Mouse (Mus musculus): ENCODE results near the gene Dkk1.
"Not testable (repeated sequence)": the region's sequence is repeated elsewhere in the genome, so short reads cannot be mapped to it uniquely, and the experiment has no call there.

Gene Dkk1

DNA sequence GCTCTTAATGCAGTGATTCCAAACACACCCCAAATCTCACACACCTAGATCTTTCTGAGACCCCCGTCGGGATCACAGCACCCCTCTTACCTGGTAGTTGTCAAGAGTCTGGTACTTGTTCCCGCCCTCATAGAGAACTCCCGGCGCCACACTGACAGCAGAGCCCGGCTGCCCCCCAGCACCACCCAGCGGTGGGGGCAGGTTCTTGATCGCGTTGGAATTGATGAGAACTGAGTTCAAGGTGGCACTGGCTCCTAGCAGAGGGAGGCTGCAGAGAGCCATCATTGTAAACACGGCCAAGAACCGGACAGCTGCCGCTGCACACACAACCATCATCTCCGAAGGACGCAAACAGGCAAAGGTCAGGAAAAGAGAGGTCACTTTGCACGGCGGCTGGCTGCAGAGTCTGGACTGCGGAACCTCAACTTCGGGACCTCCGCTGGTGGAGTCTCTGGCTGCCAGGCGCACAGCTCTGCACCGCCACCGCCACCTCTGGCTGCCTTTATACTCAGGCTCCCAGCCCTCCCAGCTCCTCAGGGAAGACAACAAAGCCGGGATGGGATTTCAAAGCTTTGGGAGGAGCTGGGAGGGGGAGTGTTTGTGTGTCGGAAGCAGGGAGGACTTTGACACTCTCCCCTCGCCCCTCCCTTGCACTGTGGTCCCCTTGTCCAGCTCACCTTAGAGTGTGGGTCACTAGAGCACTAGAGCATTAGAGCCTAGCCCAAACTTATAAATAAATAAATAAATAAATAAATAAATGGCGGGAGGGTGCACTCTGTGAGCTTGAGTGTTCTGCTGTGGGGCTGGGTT is at the start of gene Dkk1:
Dkk1 (minus strand) TSS at position 622 of the 810 bp plus-strand sequence.
- DNase-seq: peak; percentile 36 to 68

DNA sequence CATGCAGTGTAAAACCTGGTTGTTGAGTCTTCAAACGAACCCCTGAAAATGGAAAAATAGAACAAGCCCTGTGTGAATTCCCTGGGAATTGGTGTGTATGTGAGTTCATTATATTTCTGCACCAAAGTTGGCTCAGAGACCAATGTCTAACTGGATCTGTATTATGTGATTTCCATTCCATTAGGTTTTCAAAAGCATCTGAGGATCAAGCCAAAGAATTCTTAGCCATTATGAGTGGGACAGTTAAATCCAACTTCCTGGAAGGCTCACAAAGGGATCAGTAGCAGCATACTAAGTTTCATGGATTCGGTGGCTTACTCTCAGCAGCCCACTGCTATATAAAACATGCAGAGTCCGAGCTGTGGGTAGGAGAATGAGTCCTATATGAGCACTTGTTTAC is 36.9 kb upstream of the Dkk1 start:
- DNase-seq: no peak

DNA sequence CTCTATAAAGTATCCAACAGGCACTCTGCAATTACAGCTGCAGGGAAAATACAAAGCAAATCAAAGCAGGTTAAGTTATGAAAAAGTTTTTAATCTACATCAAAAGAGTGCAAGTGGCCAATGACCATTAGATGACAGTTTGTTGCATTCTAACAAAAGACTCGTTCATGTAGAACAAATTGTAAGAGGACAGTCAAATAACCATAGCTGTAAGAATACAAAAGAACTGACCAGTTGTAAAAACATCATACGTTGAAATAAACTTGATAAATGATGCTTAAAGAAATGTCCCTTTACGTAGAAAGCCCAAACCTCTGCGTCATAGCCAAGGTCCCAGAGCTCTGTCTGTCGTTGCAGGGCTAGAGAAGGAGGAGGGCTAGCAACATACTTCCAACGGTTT is 15.1 kb upstream of the Dkk1 start:
- no peak for DNase-seq

GRCm38 (mm10) chr19:30563876-30564275 is 14.4 kb upstream of the Dkk1 start:
- no peak for DNase-seq

DNA sequence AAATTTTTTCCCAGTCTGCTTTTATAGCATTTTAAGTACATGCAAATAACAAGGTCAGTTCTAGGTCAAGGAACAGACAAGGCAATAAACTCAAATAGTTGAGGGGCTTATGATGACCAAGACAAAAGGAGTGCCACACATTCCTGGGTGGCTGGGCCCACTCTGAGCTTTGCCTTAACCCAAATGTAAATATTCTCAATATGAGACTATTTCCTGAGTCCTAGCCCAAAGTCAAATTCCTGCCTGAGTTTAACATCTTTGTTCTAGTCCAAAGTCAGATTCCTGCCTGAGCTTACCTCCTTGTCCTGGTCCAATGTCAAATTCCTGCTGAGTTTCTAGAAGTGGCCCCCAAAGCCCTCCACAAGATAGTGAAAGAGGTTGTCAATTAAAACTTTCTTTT is 8.6 kb upstream of the Dkk1 start:
- no peak for DNase-seq

DNA sequence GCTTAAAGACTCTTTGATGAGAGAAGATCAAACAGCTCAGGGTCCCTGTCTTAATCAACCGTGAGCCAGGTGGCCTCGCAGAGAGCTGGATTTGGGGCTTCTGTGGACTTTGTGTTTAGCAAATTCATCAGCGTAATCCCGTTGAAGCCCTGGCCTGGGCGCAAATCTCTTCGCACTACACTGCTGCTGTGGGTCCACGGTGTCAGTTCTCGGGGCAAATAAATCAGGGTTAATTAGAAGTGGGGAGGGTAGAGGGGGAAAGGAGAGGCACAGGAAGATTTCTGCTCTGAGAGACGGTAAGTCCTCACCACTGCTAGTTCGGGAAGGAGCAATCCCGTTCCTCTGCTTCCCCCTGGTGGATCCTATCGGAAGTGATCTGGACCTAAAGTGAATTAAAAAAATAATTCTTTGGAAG is 5.0 kb upstream of the Dkk1 start:
- peak; percentile 62 to 87 for DNase-seq

- no peak for DNase-seq
These were observed 4.3 kb upstream of the Dkk1 start for GRCm38 (mm10) chr19:30553740-30554139.

GRCm38 (mm10) chr19:30552260-30552659 is 2.8 kb upstream of the Dkk1 start:
- DNase-seq: no peak

- DNase-seq: no peak
These were observed 586 bp upstream of the Dkk1 start for GRCm38 (mm10) chr19:30549854-30550647.

DNA sequence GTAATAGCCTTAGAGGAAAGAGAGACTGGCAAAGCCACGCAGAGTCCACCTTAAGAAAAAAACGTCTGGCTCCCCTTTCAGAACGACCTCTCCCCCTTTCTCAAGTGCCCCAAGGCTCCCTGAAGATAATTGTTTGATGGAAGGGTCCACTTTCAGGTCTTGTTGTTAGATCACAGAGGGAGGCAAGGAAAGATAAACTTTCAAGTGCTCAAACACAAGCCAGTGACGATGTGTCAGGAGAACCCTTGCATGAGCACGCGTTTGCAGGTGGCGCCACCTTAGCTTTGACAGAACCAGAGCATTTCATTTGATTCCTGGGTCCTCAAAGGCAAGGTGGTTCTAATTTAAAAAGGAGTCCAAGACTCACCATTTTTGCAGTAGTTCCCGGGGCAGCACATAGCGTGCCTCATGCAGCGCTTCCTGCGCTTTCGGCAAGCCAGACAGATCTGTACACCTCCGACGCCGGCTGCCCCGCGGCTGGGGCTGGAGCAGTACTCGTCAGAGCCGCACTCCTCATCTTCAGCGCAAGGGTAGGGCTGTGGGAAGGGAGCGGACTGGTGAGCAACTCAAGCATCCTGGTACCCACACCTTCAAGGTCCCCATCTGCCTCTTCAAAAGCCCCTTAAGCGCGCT is 938 bp downstream of the Dkk1 start:
- no peak for DNase-seq

- DNase-seq: not testable (repeated sequence)
These were observed 10.0 kb downstream of the Dkk1 start for GRCm38 (mm10) chr19:30539365-30539941.

GRCm38 (mm10) chr19:30516771-30517170 is 32.7 kb downstream of the Dkk1 start:
- peak; percentile 59 to 80 for DNase-seq

GRCm38 (mm10) chr19:30510481-30510880 is 39.0 kb downstream of the Dkk1 start:
- DNase-seq: peak in 1 of 2 experiments; percentile 19

DNA sequence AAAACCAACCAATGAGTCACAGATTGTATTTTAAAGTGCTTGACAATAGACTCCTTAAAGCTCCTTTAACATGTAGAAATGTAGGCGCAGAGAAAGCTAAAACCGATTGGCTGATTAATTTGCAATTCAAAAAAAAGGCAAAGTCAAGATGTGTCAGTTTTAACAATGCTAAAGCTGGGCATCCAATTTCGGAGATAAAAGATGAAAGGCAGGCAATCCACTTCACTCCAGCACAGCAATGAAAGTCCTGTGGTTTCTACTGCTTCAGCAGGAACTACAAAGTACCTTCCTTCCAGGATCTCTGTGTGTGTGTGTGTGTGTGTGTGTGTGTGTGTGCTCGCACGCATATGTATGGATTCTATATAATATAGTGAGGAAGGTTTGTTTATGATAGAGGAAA is 44.0 kb downstream of the Dkk1 start:
- no peak for DNase-seq

Measured in kidney, postnatal 25 days (tissue).